Mouse (Mus musculus): ENCODE measurements around the gene Ltbr. TPM values are rescaled to one million over a fixed set of nuclear protein-coding genes. Genes with fewer than 3 reads are reported as not detected.
A peak's percentile ranks its signal among the peaks of the same experiment; 100 is the strongest.

Gene Ltbr
- polyA plus RNA-seq, 1 experiment, result 97.1 TPM

DNA sequence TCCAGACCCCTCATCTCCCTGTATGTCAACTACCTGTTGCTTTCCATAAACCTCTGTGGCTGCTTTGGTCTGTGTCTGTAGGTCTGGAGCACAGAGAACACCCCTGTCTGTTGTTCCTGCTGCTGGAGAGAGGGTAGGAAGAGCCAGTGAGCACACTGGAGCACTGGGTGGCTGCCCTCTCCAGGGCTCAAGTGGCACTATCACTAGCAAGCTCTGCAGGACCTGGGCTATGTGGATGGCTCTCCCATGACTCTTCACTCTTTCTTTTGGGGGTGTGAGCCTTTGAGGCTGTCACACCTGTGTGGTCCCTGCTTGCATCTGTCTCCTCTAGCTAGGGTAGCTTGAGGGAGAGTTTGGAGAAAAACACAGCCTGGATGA is 6.2 kb upstream of the Ltbr start:
- Histone ChIP-seq H3K27ac (ENCODE audit: insufficient read depth, low read depth, low read length) (peak overlapping the region; percentile 85), H3K4me3 (ENCODE audit: insufficient read depth, low read depth, low read length) (no peak overlapping the region), H3K4me1 (ENCODE audit: control insufficient read depth, insufficient read depth, low read length) (0 out of 2 replicates have a peak, but pooled peaks cover 5% of the 10 kb centered on the region), H3K36me3 (ENCODE audit: control insufficient read depth, insufficient read depth, low read length) (no peaks in the 10 kb centered on the region), H3K27me3 (replicated peaks; ENCODE audit: control insufficient read depth, insufficient read depth, low read length) (no peaks in the 10 kb centered on the region)
- TF ChIP-seq CTCF (conservative IDR thresholded peaks at IDR 0.05; ENCODE audit: insufficient read depth, insufficient read length, low read depth, low read length) (no peak), POLR2A (IDR thresholded peaks at IDR 0.05; ENCODE audit: low read depth, low read length) (no peak)
- DNase-seq, result no peak

- no peak for DNase-seq
- TF ChIP-seq POLR2A (IDR thresholded peaks at IDR 0.05; ENCODE audit: low read depth, low read length), result no peak
- H3K4me1 ChIP-seq (ENCODE audit: control insufficient read depth, insufficient read depth, low read length), result peaks cover 6% of the 10 kb centered on the region
- 74% methylated on average over 15 of the region's 15 CpGs for WGBS
- H3K27me3 ChIP-seq (replicated peaks; ENCODE audit: control insufficient read depth, insufficient read depth, low read length), result no peaks in the 10 kb centered on the region
- no peak overlapping the region for H3K4me3 ChIP-seq (ENCODE audit: insufficient read depth, low read depth, low read length)
- no peaks in the 10 kb centered on the region for H3K36me3 ChIP-seq (ENCODE audit: control insufficient read depth, insufficient read depth, low read length)
- peak overlapping the region; percentile 85 for H3K27ac ChIP-seq (ENCODE audit: insufficient read depth, low read depth, low read length)
These were observed 5.6 kb upstream of the Ltbr start for GRCm38 (mm10) chr6:125318981-125319918.

GRCm38 (mm10) chr6:125317077-125317476 is 3.4 kb upstream of the Ltbr start:
- TF ChIP-seq POLR2A (IDR thresholded peaks at IDR 0.05; ENCODE audit: low read depth, low read length) (no peak), CTCF (conservative IDR thresholded peaks at IDR 0.05; ENCODE audit: insufficient read depth, insufficient read length, low read depth, low read length) (no peak)
- Histone ChIP-seq H3K27ac (ENCODE audit: insufficient read depth, low read depth, low read length) (no peak overlapping the region), H3K4me3 (ENCODE audit: insufficient read depth, low read depth, low read length) (no peak overlapping the region), H3K27me3 (replicated peaks; ENCODE audit: control insufficient read depth, insufficient read depth, low read length) (no peaks in the 10 kb centered on the region), H3K4me1 (ENCODE audit: control insufficient read depth, insufficient read depth, low read length) (peaks cover 16% of the 10 kb centered on the region), H3K36me3 (ENCODE audit: control insufficient read depth, insufficient read depth, low read length) (no peaks in the 10 kb centered on the region)
- no peak for DNase-seq
- WGBS, result 50% methylated on average over 7 of the region's 7 CpGs

- no peaks in the 10 kb centered on the region for H3K27me3 ChIP-seq (replicated peaks; ENCODE audit: control insufficient read depth, insufficient read depth, low read length)
- H3K4me3 ChIP-seq (ENCODE audit: insufficient read depth, low read depth, low read length), result no peak overlapping the region
- peak; percentile 61 for DNase-seq
- 59% methylated on average over 6 of the region's 6 CpGs for WGBS
- peak overlapping the region; percentile 85; the same call in 1 of the 2 replicates for H3K27ac ChIP-seq (ENCODE audit: insufficient read depth, low read depth, low read length)
- TF ChIP-seq CTCF (conservative IDR thresholded peaks at IDR 0.05; ENCODE audit: insufficient read depth, insufficient read length, low read depth, low read length), result no peak
- no peak for TF ChIP-seq POLR2A (IDR thresholded peaks at IDR 0.05; ENCODE audit: low read depth, low read length)
- H3K36me3 ChIP-seq (ENCODE audit: control insufficient read depth, insufficient read depth, low read length), result no peaks in the 10 kb centered on the region; the same call in 1 of the 2 replicates
- peaks cover 16% of the 10 kb centered on the region for H3K4me1 ChIP-seq (ENCODE audit: control insufficient read depth, insufficient read depth, low read length)
These were observed 1.1 kb upstream of the Ltbr start for GRCm38 (mm10) chr6:125314746-125315145.

DNA sequence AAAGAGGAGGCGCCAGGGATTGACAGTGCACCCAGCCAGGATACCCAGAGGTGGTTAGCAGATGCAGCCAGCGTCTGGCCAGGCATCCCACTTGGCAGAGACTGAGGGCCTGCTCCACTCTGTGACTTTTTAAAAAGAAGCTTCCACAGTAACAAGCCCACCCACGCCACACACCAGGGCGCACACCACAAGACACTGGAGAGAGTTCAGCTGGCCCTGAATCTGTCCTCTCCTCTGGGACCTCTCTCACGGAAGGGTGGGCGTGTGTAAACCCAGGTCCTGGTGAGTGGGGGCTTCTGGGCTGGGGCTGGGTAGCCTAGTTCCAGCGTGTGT is 512 bp upstream of the Ltbr start:
- DNase-seq, result no peak
- H3K4me1 ChIP-seq (ENCODE audit: control insufficient read depth, insufficient read depth, low read length), result peaks cover 15% of the 10 kb centered on the region
- H3K27me3 ChIP-seq (replicated peaks; ENCODE audit: control insufficient read depth, insufficient read depth, low read length), result no peaks in the 10 kb centered on the region
- H3K36me3 ChIP-seq (ENCODE audit: control insufficient read depth, insufficient read depth, low read length), result no peaks in the 10 kb centered on the region; the same call in 1 of the 2 replicates
- peak overlapping the region; percentile 46 for H3K4me3 ChIP-seq (ENCODE audit: insufficient read depth, low read depth, low read length)
- peak overlapping the region; percentile 85 for H3K27ac ChIP-seq (ENCODE audit: insufficient read depth, low read depth, low read length)
- no peak for TF ChIP-seq CTCF (conservative IDR thresholded peaks at IDR 0.05; ENCODE audit: insufficient read depth, insufficient read length, low read depth, low read length)
- no peak for TF ChIP-seq POLR2A (IDR thresholded peaks at IDR 0.05; ENCODE audit: low read depth, low read length)
- 56% methylated on average over 7 of the region's 7 CpGs for WGBS

GRCm38 (mm10) chr6:125312581-125313355 is 917 bp downstream of the Ltbr start:
- TF ChIP-seq POLR2A (IDR thresholded peaks at IDR 0.05; ENCODE audit: low read depth, low read length) (no peak), CTCF (conservative IDR thresholded peaks at IDR 0.05; ENCODE audit: insufficient read depth, insufficient read length, low read depth, low read length) (no peak)
- H3K27ac ChIP-seq (ENCODE audit: insufficient read depth, low read depth, low read length), result peak overlapping the region; percentile 81

GRCm38 (mm10) chr6:125312171-125312570 is 1.5 kb downstream of the Ltbr start:
- DNase-seq, result no peak
- TF ChIP-seq POLR2A (IDR thresholded peaks at IDR 0.05; ENCODE audit: low read depth, low read length) (no peak), CTCF (conservative IDR thresholded peaks at IDR 0.05; ENCODE audit: insufficient read depth, insufficient read length, low read depth, low read length) (no peak)
- Histone ChIP-seq H3K27me3 (replicated peaks; ENCODE audit: control insufficient read depth, insufficient read depth, low read length) (no peaks in the 10 kb centered on the region), H3K4me3 (ENCODE audit: insufficient read depth, low read depth, low read length) (peak overlapping the region; percentile 80), H3K36me3 (ENCODE audit: control insufficient read depth, insufficient read depth, low read length) (peaks cover 3% of the 10 kb centered on the region), H3K27ac (ENCODE audit: insufficient read depth, low read depth, low read length) (no peak overlapping the region), H3K4me1 (ENCODE audit: control insufficient read depth, insufficient read depth, low read length) (peaks cover 11% of the 10 kb centered on the region)
- WGBS, result 66% methylated on average over 9 of the region's 9 CpGs

More at GRCm38 (mm10) chr6:125312581-125313355, 917 bp downstream of the Ltbr start:
- WGBS, result 19% methylated on average over 22 of the region's 22 CpGs
- Histone ChIP-seq H3K4me3 (ENCODE audit: insufficient read depth, low read depth, low read length) (peak overlapping the region; percentile 80), H3K27me3 (replicated peaks; ENCODE audit: control insufficient read depth, insufficient read depth, low read length) (no peaks in the 10 kb centered on the region), H3K36me3 (ENCODE audit: control insufficient read depth, insufficient read depth, low read length) (peaks cover 3% of the 10 kb centered on the region), H3K4me1 (ENCODE audit: control insufficient read depth, insufficient read depth, low read length) (peaks cover 11% of the 10 kb centered on the region)
- DNase-seq, result peak; percentile 61
